Mouse (Mus musculus): ENCODE data around the gene Gna11. TPM values are rescaled to one million over a fixed set of nuclear protein-coding genes. Genes with fewer than 3 reads are reported as not detected.
A peak's percentile ranks its signal among the peaks of the same experiment; 100 is the strongest.

Gna11 gene
- polyA plus RNA-seq, 1 experiment from 2014 or later = 75.9 TPM

DNA sequence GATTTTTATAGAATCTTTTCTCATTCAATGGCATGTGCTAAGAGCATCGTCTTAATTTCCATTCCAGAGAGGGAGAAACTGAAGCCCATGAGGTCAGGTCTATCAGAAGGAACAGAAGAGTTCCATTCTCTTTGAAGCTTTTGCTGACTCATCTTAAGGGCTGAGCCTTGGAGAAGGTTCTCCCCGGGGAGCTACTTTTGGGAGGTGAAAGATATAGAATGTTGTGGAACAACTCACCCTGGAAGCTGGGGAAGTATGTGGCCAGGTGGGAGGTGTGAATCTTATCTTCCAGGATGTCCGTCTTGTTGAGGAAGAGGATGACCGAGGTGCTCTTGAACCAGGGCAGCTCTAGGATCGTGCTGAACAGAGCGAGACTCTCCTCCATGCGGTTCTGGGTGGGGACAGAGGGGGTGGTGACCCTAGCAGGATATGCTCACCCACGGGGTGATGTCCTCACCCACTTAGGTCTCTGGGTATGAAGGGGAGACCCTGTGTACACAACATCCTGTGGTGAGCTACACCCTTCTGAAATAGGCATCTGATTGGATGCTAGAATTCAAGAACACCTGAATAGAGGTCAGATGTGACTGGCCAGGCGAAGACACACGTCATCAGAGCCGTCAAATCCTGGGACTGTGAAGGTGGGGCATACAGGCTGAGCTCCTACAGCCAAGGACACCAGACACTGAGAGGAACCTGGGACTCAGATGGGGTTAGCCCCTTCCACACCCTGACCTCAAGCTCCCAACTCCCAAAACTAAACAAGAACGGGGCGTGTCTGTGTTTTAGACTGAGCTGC lies 37.1 kb downstream of the Gna11 start:
- Histone ChIP-seq H3K4me3 (replicated peaks) (no peak overlapping the region), H3K9ac (no peak overlapping the region), H3K4me1 (peaks cover 1% of the 10 kb centered on the region; the same call in 1 of the 2 replicates), H3K36me3 (replicated peaks) (no peaks in the 10 kb centered on the region), H3K4me2 (no peak overlapping the region), H3K9me3 (no peaks in the 10 kb centered on the region), H3K27ac (no peak overlapping the region), H3K27me3 (peaks cover 22% of the 10 kb centered on the region)
- WGBS = 80% methylated on average over 13 of the region's 13 CpGs
- ATAC-seq (ENCODE audit: low FRiP score) = no peak

DNA sequence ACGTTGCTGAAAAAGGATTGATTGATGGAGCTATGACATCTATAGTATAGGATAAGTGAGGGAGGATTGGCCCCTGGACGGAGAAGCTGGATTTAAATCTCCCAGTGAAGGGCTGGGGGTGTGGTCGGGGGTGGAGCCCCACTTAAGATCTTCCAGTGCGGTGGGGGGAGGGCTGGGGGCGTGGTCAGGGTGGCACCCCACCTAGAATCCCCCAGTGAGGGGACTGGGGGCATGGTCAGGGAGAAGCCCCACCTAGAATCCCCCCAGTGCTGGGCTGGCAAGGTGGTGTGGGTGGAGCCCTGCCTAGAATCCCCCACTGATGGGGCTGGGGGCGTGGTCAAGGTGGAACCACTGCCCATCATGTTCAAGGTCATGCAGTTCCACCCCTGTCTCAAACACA lies 37.9 kb downstream of the Gna11 start:
- WGBS = 32% methylated on average over 6 of the region's 6 CpGs
- ATAC-seq (ENCODE audit: low FRiP score) = no peak
- H3K36me3 ChIP-seq (replicated peaks) = no peaks in the 10 kb centered on the region
- H3K9me3 ChIP-seq = no peaks in the 10 kb centered on the region
- no peak overlapping the region for H3K27ac ChIP-seq
- H3K4me2 ChIP-seq = no peak overlapping the region
- H3K4me3 ChIP-seq (replicated peaks) = no peak overlapping the region
- no peak overlapping the region for H3K9ac ChIP-seq
- peaks cover 4% of the 10 kb centered on the region; the same call in 1 of the 2 replicates for H3K4me1 ChIP-seq
- H3K27me3 ChIP-seq = peaks cover 22% of the 10 kb centered on the region

GRCm38 (mm10) chr10:81505016-81505664 lies 39.9 kb downstream of the Gna11 start:
- H3K36me3 ChIP-seq (replicated peaks) = no peaks in the 10 kb centered on the region
- H3K4me1 ChIP-seq = peaks cover 4% of the 10 kb centered on the region; the same call in 1 of the 2 replicates
- no peak overlapping the region for H3K9ac ChIP-seq
- H3K27ac ChIP-seq = no peak overlapping the region
- no peak overlapping the region for H3K4me2 ChIP-seq
- no peak overlapping the region for H3K4me3 ChIP-seq (replicated peaks)
- WGBS = 83% methylated on average over 15 of the region's 15 CpGs
- no peak for ATAC-seq (ENCODE audit: low FRiP score)
- peaks cover 22% of the 10 kb centered on the region for H3K27me3 ChIP-seq
- no peaks in the 10 kb centered on the region for H3K9me3 ChIP-seq

- Histone ChIP-seq H3K4me3 (replicated peaks) (peak overlapping the region; percentile 38), H3K4me2 (peak overlapping the region; percentile 65), H3K9me3 (no peaks in the 10 kb centered on the region), H3K27me3 (peaks cover 17% of the 10 kb centered on the region), H3K4me1 (peaks cover 4% of the 10 kb centered on the region; the same call in 1 of the 2 replicates), H3K27ac (no peak overlapping the region), H3K36me3 (replicated peaks) (no peaks in the 10 kb centered on the region), H3K9ac (peak overlapping the region; percentile 38; the same call in 1 of the 2 replicates)
- 9% methylated on average over 36 of the region's 36 CpGs for WGBS
- peak; percentile 47 for ATAC-seq (ENCODE audit: low FRiP score)
Observed at GRCm38 (mm10) chr10:81502658-81503057, 42.3 kb downstream of the Gna11 start.

- 88% methylated on average over 5 of the region's 5 CpGs for WGBS
Observed at GRCm38 (mm10) chr10:81501863-81502262, 43.1 kb downstream of the Gna11 start.

GRCm38 (mm10) chr10:81500032-81500431 lies 45.0 kb downstream of the Gna11 start, which contains the start of gene S1pr4:
S1pr4 (minus strand) TSS chr10:81500132.
- no peak within 1 kb of the TSS for H3K9ac ChIP-seq
- no peak within 1 kb of the TSS for H3K27ac ChIP-seq
- peaks cover 18% of the 10 kb centered on the region for H3K4me1 ChIP-seq
- 83% methylated on average over 3 of the region's 3 CpGs for WGBS
- no peak for ATAC-seq (ENCODE audit: low FRiP score)
- peaks cover 17% of the 10 kb centered on the region for H3K27me3 ChIP-seq
- H3K9me3 ChIP-seq = no peaks in the 10 kb centered on the region
- no peak within 1 kb of the TSS for H3K4me3 ChIP-seq (replicated peaks)
- no peak within 1 kb of the TSS for H3K4me2 ChIP-seq
- H3K36me3 ChIP-seq (replicated peaks) = no peaks in the 10 kb centered on the region

More at GRCm38 (mm10) chr10:81501863-81502262, 43.1 kb downstream of the Gna11 start:
- no peaks in the 10 kb centered on the region for H3K36me3 ChIP-seq (replicated peaks)
- H3K4me2 ChIP-seq = no peak overlapping the region
- peaks cover 17% of the 10 kb centered on the region for H3K27me3 ChIP-seq
- ATAC-seq (ENCODE audit: low FRiP score) = no peak
- H3K27ac ChIP-seq = no peak overlapping the region
- no peaks in the 10 kb centered on the region for H3K9me3 ChIP-seq
- no peak overlapping the region for H3K9ac ChIP-seq
- H3K4me1 ChIP-seq = peaks cover 11% of the 10 kb centered on the region
- H3K4me3 ChIP-seq (replicated peaks) = no peak overlapping the region

DNA sequence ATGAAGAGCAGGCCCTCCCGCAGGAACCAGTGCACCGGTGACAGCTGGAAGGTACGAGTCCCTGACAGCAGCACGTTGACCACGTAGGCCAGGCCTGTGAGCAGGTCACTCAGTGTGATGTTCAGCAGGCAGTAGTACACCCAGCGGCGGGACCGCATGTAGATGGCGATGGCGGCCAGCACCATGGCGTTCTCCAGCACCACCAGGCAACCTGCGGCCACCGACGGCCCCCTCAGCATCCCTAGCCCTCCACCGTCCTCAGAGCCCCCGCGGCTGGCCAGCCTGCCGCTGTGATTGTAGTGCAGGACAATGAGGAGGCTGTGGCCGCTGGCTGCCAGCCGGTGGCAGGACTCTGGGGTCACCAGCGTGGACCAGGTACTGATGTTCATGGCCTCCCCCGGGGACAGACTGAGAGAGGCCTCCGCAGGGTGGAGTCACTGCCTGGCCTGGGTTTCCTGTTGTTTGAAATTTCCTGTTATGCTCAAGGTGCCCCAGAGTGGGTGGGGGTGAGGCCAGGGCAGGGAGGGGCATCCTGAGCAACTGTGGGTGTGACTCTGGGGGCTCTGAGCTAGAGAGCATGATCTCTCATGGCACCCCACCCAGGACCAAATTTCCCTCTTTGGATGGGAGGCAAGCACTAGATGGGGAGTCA lies 45.6 kb downstream of the Gna11 start:
- Histone ChIP-seq H3K27ac (no peak overlapping the region), H3K4me2 (no peak overlapping the region), H3K9ac (no peak overlapping the region)

DNA sequence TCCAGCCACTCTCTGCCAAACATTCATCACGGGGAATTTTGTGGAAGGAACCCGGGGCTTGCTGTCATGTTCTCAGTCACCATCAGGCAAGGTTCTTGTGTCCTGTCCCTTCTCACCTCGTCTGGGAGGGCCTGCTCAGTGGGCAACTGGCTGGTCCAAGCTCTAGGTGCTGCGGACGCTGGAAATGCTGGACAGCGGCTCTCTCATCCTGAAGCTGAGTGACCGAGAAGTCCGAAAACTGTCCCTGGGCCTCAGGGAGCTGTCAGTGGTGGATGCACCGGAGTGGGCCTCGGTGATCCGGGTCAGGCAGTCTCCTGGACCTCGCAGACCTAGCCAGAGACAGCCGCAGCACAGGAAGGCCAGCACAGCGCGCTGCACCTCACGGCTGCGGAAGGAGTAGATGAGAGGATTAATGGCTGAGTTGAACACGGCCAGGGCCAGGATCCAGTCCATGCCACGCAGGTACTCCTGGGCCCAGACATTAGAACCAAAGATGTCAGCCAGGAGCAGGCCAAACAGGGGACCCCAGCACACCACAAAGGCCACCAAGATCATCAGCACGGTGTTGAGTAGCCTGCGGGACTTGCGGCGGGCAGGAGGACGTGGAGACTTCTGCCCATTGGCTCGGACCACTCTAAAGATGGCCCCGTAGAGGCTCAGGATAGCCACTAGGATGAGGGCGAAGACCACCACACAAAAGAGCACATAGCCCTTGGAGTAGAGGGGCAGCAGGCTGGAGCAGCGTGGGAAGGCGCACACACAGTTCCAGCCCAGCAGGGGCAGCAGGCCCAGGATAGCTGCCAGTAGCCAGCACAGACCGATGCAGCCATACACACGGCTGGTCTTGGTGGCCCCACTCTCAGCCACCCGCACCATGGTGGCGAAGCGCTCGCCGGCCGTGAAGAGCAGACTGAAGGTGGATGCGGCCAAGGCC lies 46.4 kb downstream of the Gna11 start:
- peaks cover 8% of the 10 kb centered on the region for H3K27me3 ChIP-seq
- H3K27ac ChIP-seq = no peak overlapping the region
- no peak for ATAC-seq (ENCODE audit: low FRiP score)
- H3K9me3 ChIP-seq = no peaks in the 10 kb centered on the region
- H3K9ac ChIP-seq = no peak overlapping the region
- no peak overlapping the region for H3K4me2 ChIP-seq
- no peak overlapping the region for H3K4me3 ChIP-seq (replicated peaks)
- H3K4me1 ChIP-seq = peaks cover 31% of the 10 kb centered on the region
- 86% methylated on average over 38 of the region's 38 CpGs for WGBS
- H3K36me3 ChIP-seq (replicated peaks) = no peaks in the 10 kb centered on the region

More for the DNA sequence above, 45.6 kb downstream of the Gna11 start:
- Histone ChIP-seq H3K36me3 (replicated peaks) (no peaks in the 10 kb centered on the region), H3K27me3 (peaks cover 16% of the 10 kb centered on the region), H3K4me1 (peaks cover 24% of the 10 kb centered on the region), H3K4me3 (replicated peaks) (no peak overlapping the region), H3K9me3 (no peaks in the 10 kb centered on the region)
- 82% methylated on average over 23 of the region's 23 CpGs for WGBS
- ATAC-seq (ENCODE audit: low FRiP score) = no peak

GRCm38 (mm10) chr10:81497401-81498270 lies 47.4 kb downstream of the Gna11 start:
- 0 out of 2 replicates have a peak overlapping the region, but pooled peaks have one; percentile 78 for H3K9ac ChIP-seq

DNA sequence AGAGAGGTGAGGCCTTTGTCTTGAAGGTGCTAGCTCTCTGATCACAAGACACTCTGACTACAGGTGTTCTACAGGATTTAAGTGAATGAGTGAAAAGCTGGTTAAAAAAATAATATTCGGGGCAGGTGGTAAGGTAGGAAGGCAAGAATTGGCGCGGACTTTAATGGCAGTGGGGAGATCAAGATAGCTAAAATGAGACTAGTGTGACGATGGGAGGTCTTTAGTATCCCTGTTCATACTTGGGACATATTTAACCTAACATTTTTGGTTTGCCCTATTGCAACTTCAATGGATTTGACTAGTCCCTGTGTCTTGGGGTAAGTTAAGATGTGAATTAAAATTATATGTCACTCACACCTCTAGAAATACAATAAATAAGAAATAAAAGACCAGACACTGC lies 48.0 kb downstream of the Gna11 start:
- no peaks in the 10 kb centered on the region for H3K27me3 ChIP-seq
- H3K4me3 ChIP-seq (replicated peaks) = peak overlapping the region; percentile 73
- H3K27ac ChIP-seq = peak overlapping the region; percentile 50; the same call in 1 of the 2 replicates
- no peak for ATAC-seq (ENCODE audit: low FRiP score)
- H3K9me3 ChIP-seq = no peaks in the 10 kb centered on the region
- H3K9ac ChIP-seq = peak overlapping the region; percentile 78
- H3K4me2 ChIP-seq = peak overlapping the region; percentile 50
- H3K4me1 ChIP-seq = peaks cover 27% of the 10 kb centered on the region
- H3K36me3 ChIP-seq (replicated peaks) = peaks cover 15% of the 10 kb centered on the region
- WGBS = 37% methylated on average over 4 of the region's 4 CpGs

More at GRCm38 (mm10) chr10:81497401-81498270, 47.4 kb downstream of the Gna11 start:
- Histone ChIP-seq H3K4me2 (peak overlapping the region; percentile 50), H3K4me1 (peaks cover 27% of the 10 kb centered on the region), H3K27me3 (no peaks in the 10 kb centered on the region), H3K27ac (no peak overlapping the region), H3K36me3 (replicated peaks) (peaks cover 9% of the 10 kb centered on the region), H3K9me3 (no peaks in the 10 kb centered on the region), H3K4me3 (replicated peaks) (no peak overlapping the region; the same call in 1 of the 2 replicates)
- no peak for ATAC-seq (ENCODE audit: low FRiP score)
- WGBS = 87% methylated on average over 17 of the region's 17 CpGs
